Mouse (Mus musculus) liver, embryonic 14.5 days (tissue): ENCODE measurements around the gene Rnase2a. TPM values are rescaled to one million over a fixed set of nuclear protein-coding genes. Genes with fewer than 3 reads are reported as not detected.
A peak's percentile ranks its signal among the peaks of the same experiment; 100 is the strongest.
"Not testable (repeated sequence)": the region's sequence is repeated elsewhere in the genome, so short reads cannot be mapped to it uniquely, and the experiment has no call there.

Experiments
- ATAC-seq: fragments of 200-750 bp; cut with Nextera tagmentation; 2 replicates; pipeline ENCODE4 v1.8.0; 2017; ENCODE audit warnings: moderate number of reproducible peaks, mild to moderate bottlenecking, moderate library complexity; ENCODE audit not compliant: insufficient read depth
- DNase-seq, 3 experiments: peaks; one replicate each; pipeline ENCODE4 v3.0.0-alpha.2; 2012 to 2013; ENCODE audit warnings: low read depth in 3 of 3, low spot score in 3 of 3
- H3K27ac ChIP-seq: fragments of 300-500 bp; sonication (generic); 2 replicates; pipeline ENCODE4 v1.5.1; 2014; ENCODE audit warnings: moderate library complexity, mild to moderate bottlenecking, control low read depth, inconsistent platforms
- H3K27me3 ChIP-seq: fragments of 300-500 bp; sonication (generic); 2 replicates; pipeline ENCODE4 v1.6.1; 2014; ENCODE audit warnings: mild to moderate bottlenecking, low read length, moderate library complexity; ENCODE audit not compliant: control insufficient read depth, insufficient read depth
- H3K36me3 ChIP-seq: fragments of 300-500 bp; sonication (generic); replicated peaks from 2 replicates; pipeline ENCODE4 v1.6.1; 2014; ENCODE audit warnings: low read depth; ENCODE audit not compliant: control insufficient read depth, insufficient read depth
- H3K4me1 ChIP-seq, 2 experiments: fragments of 200-500 bp in 1 of 2; fragments of 300-500 bp in 1 of 2; sonication (generic) in 1 of 2; replicated peaks; 2 replicates each; pipeline ENCODE4 v1.6.1; 2012 to 2014; ENCODE audit warnings: antibody characterized with exemption in 1 of 2, inconsistent platforms in 1 of 2, low read length in 1 of 2; ENCODE audit not compliant: control insufficient read depth in 2 of 2, insufficient read depth in 2 of 2
- H3K4me2 ChIP-seq: fragments of 300-500 bp; sonication (generic); 2 replicates; pipeline ENCODE4 v1.6.1; 2014; ENCODE audit warnings: low read depth, mild to moderate bottlenecking, control low read depth, moderate library complexity
- H3K4me3 ChIP-seq, 2 experiments: fragments of 200-500 bp in 1 of 2; fragments of 300-500 bp in 1 of 2; sonication (generic) in 1 of 2; 2 replicates each; pipeline ENCODE4 v1.5.1; 2012 to 2014; ENCODE audit warnings: low read depth in 2 of 2, low read length in 2 of 2, mild to moderate bottlenecking in 2 of 2, control low read depth in 1 of 2, inconsistent platforms in 1 of 2, moderate library complexity in 1 of 2; ENCODE audit not compliant: insufficient read depth in 1 of 2
- H3K9ac ChIP-seq: fragments of 300-500 bp; sonication (generic); replicated peaks from 2 replicates; pipeline ENCODE4 v1.6.1; 2014; ENCODE audit warnings: mild to moderate bottlenecking, control low read depth, moderate library complexity
- H3K9me3 ChIP-seq: fragments of 300-500 bp; sonication (generic); 2 replicates; pipeline ENCODE4 v1.6.1; 2016; ENCODE audit warnings: low read length, mixed read lengths; ENCODE audit not compliant: control insufficient read depth
- CTCF ChIP-seq: IDR thresholded peaks from 2 replicates; pipeline ENCODE4 v1.5.1; 2016; ENCODE audit warnings: antibody characterized with exemption, low read depth, control low read depth
- EP300 ChIP-seq: IDR thresholded peaks from 2 replicates; pipeline ENCODE4 v1.6.1; 2016; ENCODE audit warnings: antibody characterized with exemption, low read depth
- WGBS: fragments of 180-500 bp; shearing (Covaris S2); extraction: QIAGEN DNeasy Blood & Tissue Kit; methylation state at CpG from one replicate; pipeline ENCODE4 v1.1.7; 2014; ENCODE audit not compliant: insufficient replicate concordance; 5-methylcytosine and 5-hydroxymethylcytosine counted together
- polyA plus RNA-seq, 2 experiments: library from polyadenylated mRNA; depleted of rRNA in 1 of 2; stranded (reverse) in 1 of 2; unstranded in 1 of 2; fragments of >200 nt; fragmentation: Nextera tagmentation in 1 of 2; extraction: Ambion mirVana in 1 of 2; gene quantifications; 2 replicates each; pipeline versions ENCODE4 v1.2.1 to v1.2.3; 2012 to 2014

Gene Rnase2a
- polyA plus RNA-seq (2012; rRNA removed): not detected in 2 replicates
- not detected in 2 replicates for polyA plus RNA-seq (2014; fragmentation: Nextera tagmentation; extraction: Ambion mirVana)

- Histone ChIP-seq H3K9me3 (no peaks in the 10 kb centered on the region), H3K9ac (no peak within 1 kb of the TSS), H3K4me3 (no peak within 1 kb of the TSS), H3K4me1 (no peaks in the 10 kb centered on the region), H3K36me3 (no peaks in the 10 kb centered on the region), H3K27me3 (no peaks in the 10 kb centered on the region), H3K27ac (no peak within 1 kb of the TSS), H3K4me2 (no peak within 1 kb of the TSS)
- no peak for ATAC-seq
- DNase-seq: no peak
- 67% methylated on average over 3 of the region's 3 CpGs for WGBS
- TF ChIP-seq CTCF (no peak), EP300 (no peak)
Observed at GRCm38 (mm10) chr14:51256041-51256440, at the start of gene Rnase2a. TSS of gene Rnase2a (minus strand) at chr14:51256112.

GRCm38 (mm10) chr14:51291505-51291904 is 35.6 kb upstream of the Rnase2a start:
- Histone ChIP-seq H3K27ac (no peak overlapping the region), H3K27me3 (no peaks in the 10 kb centered on the region), H3K4me3 (no peak overlapping the region), H3K4me2 (no peak overlapping the region), H3K9ac (no peak overlapping the region), H3K36me3 (no peaks in the 10 kb centered on the region), H3K9me3 (no peaks in the 10 kb centered on the region), H3K4me1 (no peaks in the 10 kb centered on the region)
- no peak for TF ChIP-seq EP300
- TF ChIP-seq CTCF: no peak
- 53% methylated on average over 1 of the region's 1 CpGs for WGBS
- ATAC-seq: no peak
- DNase-seq: no peak

GRCm38 (mm10) chr14:51278515-51278914 is 22.6 kb upstream of the Rnase2a start:
- WGBS: 21% methylated on average over 1 of the region's 1 CpGs
- H3K36me3 ChIP-seq, H3K4me3 ChIP-seq, H3K4me2 ChIP-seq, H3K9ac ChIP-seq, H3K9me3 ChIP-seq, H3K27ac ChIP-seq, DNase-seq, H3K4me1 ChIP-seq, H3K27me3 ChIP-seq, ATAC-seq: not testable (repeated sequence)

GRCm38 (mm10) chr14:51268677-51269076 is 12.8 kb upstream of the Rnase2a start:
- Histone ChIP-seq H3K4me2 (no peak overlapping the region), H3K9me3 (no peaks in the 10 kb centered on the region), H3K9ac (no peak overlapping the region), H3K4me3 (no peak overlapping the region), H3K36me3 (no peaks in the 10 kb centered on the region), H3K27ac (no peak overlapping the region), H3K4me1 (no peaks in the 10 kb centered on the region), H3K27me3 (no peaks in the 10 kb centered on the region)
- ATAC-seq: no peak
- 37% methylated on average over 1 of the region's 1 CpGs for WGBS
- no peak for TF ChIP-seq EP300
- TF ChIP-seq CTCF: no peak
- DNase-seq: no peak

- Histone ChIP-seq H3K4me3 (no peak overlapping the region), H3K27ac (no peak overlapping the region), H3K4me2 (no peak overlapping the region), H3K4me1 (no peaks in the 10 kb centered on the region), H3K36me3 (no peaks in the 10 kb centered on the region), H3K27me3 (no peaks in the 10 kb centered on the region), H3K9ac (no peak overlapping the region), H3K9me3 (no peaks in the 10 kb centered on the region)
- DNase-seq (peak; percentile 15 to 27 (median 19)), ATAC-seq (no peak)
- 3% methylated on average over 9 of the region's 9 CpGs for WGBS
- no peak for TF ChIP-seq EP300
- peak; percentile 95 for TF ChIP-seq CTCF
Observed at GRCm38 (mm10) chr14:51266113-51266512, 10.2 kb upstream of the Rnase2a start.
